Mouse (Mus musculus): ENCODE measurements around the gene Ndufs3. TPM values are rescaled to one million over a fixed set of nuclear protein-coding genes. Genes with fewer than 3 reads are reported as not detected.
A peak's percentile ranks its signal among the peaks of the same experiment; 100 is the strongest.

Gene Ndufs3
- total and polyA plus RNA-seq, 3 experiments = 133 to 185 (median 182) TPM

DNA sequence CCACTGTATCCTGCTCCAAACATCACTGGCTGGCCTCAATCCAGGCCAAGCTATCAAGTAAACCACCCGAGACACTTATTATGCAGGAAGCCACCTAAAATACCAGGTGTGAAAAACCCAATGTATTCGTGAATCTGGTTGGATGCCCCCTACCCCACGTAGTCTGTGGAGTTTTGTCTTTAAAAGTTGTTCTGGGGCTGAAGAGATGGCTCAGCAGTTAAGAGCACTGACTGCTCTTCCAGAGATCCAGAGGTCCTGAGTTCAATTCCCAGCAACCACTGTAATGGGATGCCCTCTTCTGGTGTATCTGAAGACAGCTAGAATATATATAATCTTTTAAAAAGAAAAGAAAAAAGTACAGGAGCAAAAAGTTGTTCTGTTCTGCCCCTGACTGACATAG, 33.7 kb upstream of the Ndufs3 start:
- Histone ChIP-seq H3K27me3 (replicated peaks) (no peaks in the 10 kb centered on the region), H3K9me3 (replicated peaks; ENCODE audit: low read length) (no peaks in the 10 kb centered on the region), H3K4me1 (ENCODE audit: control insufficient read depth in 1 of 2, insufficient read depth in 2 of 2) (peaks cover 2 to 21% of the 10 kb centered on the region in 2 experiments), H3K4me2 (ENCODE audit: insufficient read depth, low read depth, poor library complexity, severe bottlenecking) (no peak overlapping the region), H3K79me2 (replicated peaks; ENCODE audit: control insufficient read depth, extremely low read depth, insufficient read depth, poor library complexity, severe bottlenecking) (peaks cover 30% of the 10 kb centered on the region), H3K9ac (ENCODE audit: insufficient read depth, low read depth) (no peak overlapping the region), H3K4me3 (replicated peaks in 1 of 3; ENCODE audit: low read depth in 2 of 3, low read length in 2 of 3, poor library complexity in 1 of 3) (no peak overlapping the region), H3K27ac (ENCODE audit: insufficient read depth, low read depth) (no peak overlapping the region), H3K36me3 (replicated peaks in 1 of 2; ENCODE audit: control insufficient read depth in 1 of 2, insufficient read depth in 1 of 2, low read length in 1 of 2) (peaks cover 0 to 5% of the 10 kb centered on the region in 2 experiments)
- in situ Hi-C loops (cut with MboI; ENCODE audit: low pct_ligation_motif_present, low pct_unique_long_range_greater_than_20kb, low sequenced_read_pairs) (no loop called here), dilution Hi-C loops (cut with MboI; ENCODE audit: extremely low pct_ligation_motif_present, extremely low pct_unique_long_range_greater_than_20kb, low sequenced_read_pairs) (no loop called here)
- no peak for TF ChIP-seq KAT2A (IDR thresholded peaks at IDR 0.05; ENCODE audit: insufficient replicate concordance, low read length)
- TF ChIP-seq TBP (conservative IDR thresholded peaks at IDR 0.05; ENCODE audit: low read depth, low read length) = peak; percentile 85
- peak in 1 of 2 experiments; percentile 22; a peak in 1 of 4 replicates for TF ChIP-seq CTCF (conservative IDR thresholded peaks at IDR 0.05 in 1 of 2, IDR thresholded peaks at IDR 0.05 in 1 of 2; ENCODE audit: low read depth in 2 of 2, low read length in 2 of 2)
- TF ChIP-seq PAX5 (IDR thresholded peaks at IDR 0.05; ENCODE audit: low read length) = no peak
- no peak for TF ChIP-seq JUND (conservative IDR thresholded peaks at IDR 0.05; ENCODE audit: low read depth, low read length)
- no peak for TF ChIP-seq ZC3H11A (IDR thresholded peaks at IDR 0.05; ENCODE audit: low read depth, low read length)
- TF ChIP-seq E2F4 (IDR thresholded peaks at IDR 0.05; ENCODE audit: insufficient replicate concordance, low read depth, low read length) = no peak
- no peak for TF ChIP-seq ETS1 (conservative IDR thresholded peaks at IDR 0.05; ENCODE audit: low read depth, low read length)
- TF ChIP-seq BHLHE40 (IDR thresholded peaks at IDR 0.05; ENCODE audit: low read depth, low read length) = no peak
- no peak for TF ChIP-seq MEF2A (IDR thresholded peaks at IDR 0.05; ENCODE audit: borderline replicate concordance, low read depth, low read length)
- no peak for TF ChIP-seq CHD1 (IDR thresholded peaks at IDR 0.05; ENCODE audit: low read depth, low read length)
- TF ChIP-seq ELF1 (IDR thresholded peaks at IDR 0.05; ENCODE audit: low read depth, low read length) = no peak
- no peak for TF ChIP-seq MAX (IDR thresholded peaks at IDR 0.05; ENCODE audit: low read length)
- no peak for TF ChIP-seq NELFE (IDR thresholded peaks at IDR 0.05; ENCODE audit: low read depth, low read length)
- TF ChIP-seq USF2 (conservative IDR thresholded peaks at IDR 0.05; ENCODE audit: low read depth, low read length) = no peak
- TF ChIP-seq RAD21 (IDR thresholded peaks at IDR 0.05; ENCODE audit: low read depth, low read length) = peak; percentile 5
- no peak for TF ChIP-seq MAZ (IDR thresholded peaks at IDR 0.05; ENCODE audit: low read depth, low read length)
- TF ChIP-seq HCFC1 (IDR thresholded peaks at IDR 0.05; ENCODE audit: low read depth, low read length) = no peak
- no peak for TF ChIP-seq SMC3 (IDR thresholded peaks at IDR 0.05; ENCODE audit: low read depth, low read length)
- TF ChIP-seq JUN (IDR thresholded peaks at IDR 0.05; ENCODE audit: insufficient read depth, low read depth, low read length) = no peak
- no peak for TF ChIP-seq MXI1 (IDR thresholded peaks at IDR 0.05; ENCODE audit: low read depth, low read length)
- DNase-seq (ENCODE audit: extremely low read depth) = no peak

DNA sequence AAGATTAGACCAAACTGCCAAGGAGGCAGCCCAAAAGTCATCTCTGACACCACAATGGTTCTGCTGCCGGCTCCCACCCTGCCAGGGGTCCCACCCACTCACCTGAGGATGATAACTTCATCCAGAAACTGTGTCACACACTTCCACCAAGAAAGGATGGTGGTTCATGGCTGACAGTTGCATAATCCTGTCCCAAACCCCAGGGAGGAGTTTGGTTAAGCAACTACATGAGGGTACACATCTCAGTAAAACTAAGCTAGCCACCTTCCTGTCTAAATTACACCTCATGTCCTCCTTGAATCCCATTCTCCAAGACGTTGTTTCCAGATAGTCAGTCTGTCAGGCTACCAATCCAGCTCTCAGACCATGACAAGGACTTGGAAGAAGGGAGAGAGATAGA, 27.6 kb upstream of the Ndufs3 start:
- TF ChIP-seq MAFK (IDR thresholded peaks at IDR 0.05; ENCODE audit: insufficient replicate concordance, low read length) = no peak
- TF ChIP-seq ZKSCAN1 (IDR thresholded peaks at IDR 0.05; ENCODE audit: borderline replicate concordance, low read depth, low read length) = no peak
- no peak for TF ChIP-seq MYC (IDR thresholded peaks at IDR 0.05; ENCODE audit: low read depth, low read length)
- no peak for TF ChIP-seq NRF1 (IDR thresholded peaks at IDR 0.05; ENCODE audit: low read depth, low read length)
- no peak for TF ChIP-seq NELFE (IDR thresholded peaks at IDR 0.05; ENCODE audit: low read depth, low read length)
- TF ChIP-seq MXI1 (IDR thresholded peaks at IDR 0.05; ENCODE audit: low read depth, low read length) = no peak
- TF ChIP-seq HCFC1 (IDR thresholded peaks at IDR 0.05; ENCODE audit: low read depth, low read length) = no peak
- TF ChIP-seq USF1 (IDR thresholded peaks at IDR 0.05; ENCODE audit: low read depth, low read length) = no peak
- no peak for TF ChIP-seq JUND (conservative IDR thresholded peaks at IDR 0.05; ENCODE audit: low read depth, low read length)
- TF ChIP-seq ZMIZ1 (IDR thresholded peaks at IDR 0.05; ENCODE audit: low read depth, low read length) = no peak
- no peak for TF ChIP-seq MAX (IDR thresholded peaks at IDR 0.05; ENCODE audit: low read length)
- no peak for TF ChIP-seq PAX5 (IDR thresholded peaks at IDR 0.05; ENCODE audit: low read length)
- TF ChIP-seq MEF2A (IDR thresholded peaks at IDR 0.05; ENCODE audit: borderline replicate concordance, low read depth, low read length) = no peak
- Histone ChIP-seq H3K9me3 (replicated peaks; ENCODE audit: low read length) (no peaks in the 10 kb centered on the region), H3K27ac (ENCODE audit: insufficient read depth, low read depth) (no peak overlapping the region), H3K4me2 (ENCODE audit: insufficient read depth, low read depth, poor library complexity, severe bottlenecking) (0 out of 2 replicates have a peak overlapping the region, but pooled peaks have one; percentile 22), H3K79me2 (replicated peaks; ENCODE audit: control insufficient read depth, extremely low read depth, insufficient read depth, poor library complexity, severe bottlenecking) (no peaks in the 10 kb centered on the region), H3K27me3 (replicated peaks) (peaks cover 3% of the 10 kb centered on the region), H3K36me3 (replicated peaks in 1 of 2; ENCODE audit: control insufficient read depth in 1 of 2, insufficient read depth in 1 of 2, low read length in 1 of 2) (no peaks in the 10 kb centered on the region), H3K9ac (ENCODE audit: insufficient read depth, low read depth) (0 out of 2 replicates have a peak overlapping the region, but pooled peaks have one; percentile 3), H3K4me1 (ENCODE audit: control insufficient read depth in 1 of 2, insufficient read depth in 2 of 2) (0 out of 4 replicates have a peak, but pooled peaks cover 0 to 3% of the 10 kb centered on the region in 2 experiments), H3K4me3 (replicated peaks in 1 of 3; ENCODE audit: low read depth in 2 of 3, low read length in 2 of 3, poor library complexity in 1 of 3) (no peak overlapping the region)
- in situ Hi-C loops (cut with MboI; ENCODE audit: low pct_ligation_motif_present, low pct_unique_long_range_greater_than_20kb, low sequenced_read_pairs) = no loop called here
- DNase-seq (ENCODE audit: extremely low read depth) = no peak
- dilution Hi-C loops (cut with MboI; ENCODE audit: extremely low pct_ligation_motif_present, extremely low pct_unique_long_range_greater_than_20kb, low sequenced_read_pairs) = no loop called here
